Mouse (Mus musculus) ES-E14 (cell line): ENCODE measurements around the gene Slc34a2.

Experiments
- CHD2 ChIP-seq: IDR thresholded peaks from 2 replicates; pipeline ENCODE4 v1.6.1; 2014; ENCODE audit warnings: mild to moderate bottlenecking, low read depth, low read length, inconsistent platforms
- HCFC1 ChIP-seq: IDR thresholded peaks from 2 replicates; pipeline ENCODE4 v1.6.1; 2012; ENCODE audit warnings: low read length, inconsistent platforms, borderline replicate concordance; ENCODE audit not compliant: insufficient read depth
- MAFK ChIP-seq: IDR thresholded peaks from 2 replicates; pipeline ENCODE4 v1.6.1; 2014; ENCODE audit warnings: mild to moderate bottlenecking, low read depth, low read length, inconsistent platforms; ENCODE audit not compliant: insufficient read depth
- ZNF384 ChIP-seq: IDR thresholded peaks from 2 replicates; pipeline ENCODE4 v1.6.1; 2012; ENCODE audit warnings: low read depth, low read length, inconsistent platforms

DNA sequence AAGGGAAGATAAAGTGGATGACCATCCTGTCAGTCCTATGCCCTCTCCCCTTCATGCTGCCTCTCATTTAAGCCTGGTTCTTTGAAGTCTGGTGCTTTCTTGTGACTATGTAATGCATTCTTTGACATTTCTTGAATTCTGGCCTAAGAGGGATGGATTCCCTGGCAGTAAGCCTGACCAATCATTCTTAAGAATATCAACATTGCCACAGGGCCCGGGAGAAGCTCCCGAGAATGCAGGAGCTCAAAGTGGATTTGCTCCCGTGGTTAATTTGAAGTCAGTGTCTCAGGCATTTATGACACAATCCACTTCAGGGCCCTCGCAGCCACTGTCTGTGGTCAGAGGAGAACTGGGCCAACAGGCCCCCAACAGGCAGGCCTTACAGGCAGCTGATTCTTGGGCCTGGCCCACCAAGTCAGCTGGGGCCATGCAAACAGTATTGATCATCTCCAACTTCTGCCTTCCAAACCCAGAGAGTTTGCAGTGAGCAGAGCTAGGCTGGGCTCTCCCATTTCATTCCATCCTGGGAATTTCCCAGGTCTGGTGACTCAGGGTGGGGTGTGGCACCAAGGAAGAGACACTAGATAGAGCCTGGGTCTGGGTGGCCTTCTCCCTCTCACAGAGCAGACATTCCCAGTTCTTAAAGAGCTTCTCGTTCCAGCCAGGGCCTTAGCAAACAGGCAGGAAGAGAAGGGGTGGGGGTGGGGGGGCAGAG, 4.3 kb downstream of the Slc34a2 start:
- TF ChIP-seq MAFK (no peak), ZNF384 (no peak), HCFC1 (no peak), CHD2 (no peak)
